Mouse (Mus musculus) CH12.LX (cell line): Measurements from ENCODE around the gene Btf3. TPM values are rescaled to one million over a fixed set of nuclear protein-coding genes. Genes with fewer than 3 reads are reported as not detected.

Experiments
- DNase-seq: peaks from one replicate; pipeline ENCODE4 v3.0.0-alpha.2; 2013; ENCODE audit errors: extremely low read depth
- H3K27ac ChIP-seq: 2 replicates; pipeline ENCODE4 v1.5.1; 2012; ENCODE audit warnings: low read depth, mild to moderate bottlenecking, control low read depth, moderate library complexity; ENCODE audit not compliant: insufficient read depth
- H3K27me3 ChIP-seq: replicated peaks from 2 replicates; pipeline ENCODE3; 2012; ENCODE audit warnings: inconsistent platforms
- H3K36me3 ChIP-seq, 2 experiments: replicated peaks in 1 of 2; 2 replicates each; pipeline versions ENCODE3 to v1.6.1; 2012; ENCODE audit warnings: inconsistent platforms in 1 of 2, low read length in 1 of 2, mild to moderate bottlenecking in 1 of 2, mixed read lengths in 1 of 2, moderate library complexity in 1 of 2; ENCODE audit not compliant: control insufficient read depth in 1 of 2, insufficient read depth in 1 of 2
- H3K4me1 ChIP-seq, 2 experiments: 2 replicates each; pipeline ENCODE4 v1.6.1; 2012; ENCODE audit warnings: inconsistent platforms in 1 of 2, moderate library complexity in 1 of 2; ENCODE audit not compliant: insufficient read depth in 2 of 2, control insufficient read depth in 1 of 2
- H3K4me2 ChIP-seq: 2 replicates; pipeline ENCODE4 v1.6.1; 2012; ENCODE audit warnings: low read depth, mild to moderate bottlenecking, control low read depth; ENCODE audit not compliant: poor library complexity, insufficient read depth, severe bottlenecking
- H3K4me3 ChIP-seq, 3 experiments: fragments of 150-350 bp in 1 of 3; sonication (generic) in 1 of 3; replicated peaks in 1 of 3; 2 replicates each; pipeline versions ENCODE3 to v1.5.1; 2011 to 2012; ENCODE audit warnings: low read depth in 2 of 3, low read length in 2 of 3, mild to moderate bottlenecking in 2 of 3, moderate library complexity in 2 of 3, control low read depth in 1 of 3, improper control_type of control experiment in 1 of 3, inconsistent platforms in 1 of 3, mixed read lengths in 1 of 3; ENCODE audit not compliant: poor library complexity in 1 of 3
- H3K79me2 ChIP-seq: replicated peaks from 2 replicates; pipeline ENCODE4 v1.6.1; 2012; ENCODE audit warnings: mild to moderate bottlenecking, moderate library complexity; ENCODE audit not compliant: control insufficient read depth, poor library complexity, insufficient read depth, severe bottlenecking; ENCODE audit errors: extremely low read depth
- H3K9ac ChIP-seq: 2 replicates; pipeline ENCODE4 v1.6.1; 2012; ENCODE audit warnings: low read depth, mild to moderate bottlenecking, control low read depth, moderate library complexity; ENCODE audit not compliant: insufficient read depth
- H3K9me3 ChIP-seq: replicated peaks from 2 replicates; pipeline ENCODE3; 2012; ENCODE audit warnings: low read length, inconsistent platforms, mixed read lengths
- CHD2 ChIP-seq: IDR thresholded peaks from 2 replicates; pipeline ENCODE4 v1.6.1; 2011; ENCODE audit warnings: low read length, improper control_type of control experiment
- E2F4 ChIP-seq: IDR thresholded peaks from 2 replicates; pipeline ENCODE4 v1.6.1; 2011; ENCODE audit warnings: low read depth, low read length, improper control_type of control experiment; ENCODE audit not compliant: insufficient replicate concordance
- ELF1 ChIP-seq: IDR thresholded peaks from 2 replicates; pipeline ENCODE4 v1.6.1; 2014; ENCODE audit warnings: low read depth, mild to moderate bottlenecking, inconsistent platforms, low read length, improper control_type of control experiment
- EP300 ChIP-seq: IDR thresholded peaks from 2 replicates; pipeline ENCODE4 v1.6.1; 2011; ENCODE audit warnings: low read length, improper control_type of control experiment
- ETS1 ChIP-seq: conservative IDR thresholded peaks from 2 replicates; pipeline ENCODE4 v1.6.1; 2012; ENCODE audit warnings: low read depth, mild to moderate bottlenecking, inconsistent platforms, low read length, improper control_type of control experiment, moderate library complexity
- IRF4 ChIP-seq: IDR thresholded peaks from 2 replicates; pipeline ENCODE4 v1.6.1; 2014; ENCODE audit warnings: low read depth, mild to moderate bottlenecking, inconsistent platforms, low read length, improper control_type of control experiment
- JUND ChIP-seq: conservative IDR thresholded peaks from 2 replicates; pipeline ENCODE4 v1.6.1; 2011; ENCODE audit warnings: low read depth, low read length, improper control_type of control experiment
- KAT2A ChIP-seq: IDR thresholded peaks from 2 replicates; pipeline ENCODE4 v1.6.1; 2012; ENCODE audit warnings: low read length, improper control_type of control experiment, inconsistent platforms; ENCODE audit not compliant: insufficient replicate concordance
- MAFK ChIP-seq: IDR thresholded peaks from 2 replicates; pipeline ENCODE4 v1.6.1; 2011; ENCODE audit warnings: low read length, improper control_type of control experiment; ENCODE audit not compliant: insufficient replicate concordance
- MAX ChIP-seq: IDR thresholded peaks from 2 replicates; pipeline ENCODE4 v1.6.1; 2011; ENCODE audit warnings: low read length, improper control_type of control experiment
- MAZ ChIP-seq: IDR thresholded peaks from 2 replicates; pipeline ENCODE4 v1.6.1; 2012; ENCODE audit warnings: low read depth, mild to moderate bottlenecking, inconsistent platforms, low read length, improper control_type of control experiment, moderate library complexity
- MYC ChIP-seq: IDR thresholded peaks from 2 replicates; pipeline ENCODE4 v1.6.1; 2011; ENCODE audit warnings: low read depth, mild to moderate bottlenecking, improper control_type of control experiment, low read length
- SMC3 ChIP-seq: IDR thresholded peaks from 2 replicates; pipeline ENCODE4 v1.6.1; 2011; ENCODE audit warnings: low read depth, low read length, improper control_type of control experiment
- UBTF ChIP-seq: IDR thresholded peaks from 2 replicates; pipeline ENCODE4 v1.6.1; 2012; ENCODE audit warnings: low read depth, mild to moderate bottlenecking, inconsistent platforms, low read length, improper control_type of control experiment, moderate library complexity
- USF2 ChIP-seq: conservative IDR thresholded peaks from 2 replicates; pipeline ENCODE4 v1.6.1; 2011; ENCODE audit warnings: low read depth, low read length, improper control_type of control experiment
- dilution Hi-C: fragments of 300-500 bp; cut with MboI; formaldehyde crosslinking; loops from 2 replicates; pipeline ENCODE4 v1.14.3; 2020; ENCODE audit warnings: low sequenced_read_pairs; ENCODE audit not compliant: extremely low pct_unique_long_range_greater_than_20kb, extremely low pct_ligation_motif_present
- in situ Hi-C: fragments of 300-500 bp; cut with MboI; formaldehyde crosslinking; loops from 3 replicates; pipeline ENCODE4 v1.14.3; 2019; ENCODE audit warnings: low sequenced_read_pairs, low pct_ligation_motif_present, low pct_unique_long_range_greater_than_20kb, mixed read lengths
- polyA plus RNA-seq: library from polyadenylated mRNA; unstranded; fragments of >175 nt; gene quantifications from 2 replicates; pipeline ENCODE4 v1.2.1, GENCODE M21; 2012; ENCODE audit warnings: low read depth; ENCODE audit not compliant: insufficient read length
- total RNA-seq, 2 experiments: library from RNA; depleted of rRNA; stranded (reverse); fragments of 300-350 nt in 1 of 2; fragments of >200 nt in 1 of 2; gene quantifications; 2 replicates each; pipeline ENCODE4 v1.2.3; 2012 to 2014

The Btf3 gene
- total and polyA plus RNA-seq, 3 experiments, result 1,038 to 1,568 (median 1,367) TPM

GRCm38 (mm10) chr13:98354871-98355558 lies 38.2 kb upstream of the Btf3 start:
- Histone ChIP-seq H3K4me1 (peaks cover 4% of the 10 kb centered on the region in 2 experiments), H3K4me2 (no peak overlapping the region), H3K27me3 (no peaks in the 10 kb centered on the region), H3K4me3 (no peak overlapping the region), H3K79me2 (no peaks in the 10 kb centered on the region), H3K27ac (no peak overlapping the region), H3K9me3 (peaks cover 16% of the 10 kb centered on the region), H3K9ac (no peak overlapping the region), H3K36me3 (no peaks in the 10 kb centered on the region)
- dilution Hi-C loops (no loop called here), in situ Hi-C loops (no loop called here)
- DNase-seq, result no peak
- TF ChIP-seq JUND (no peak), E2F4 (no peak), UBTF (no peak), EP300 (no peak), MAFK (no peak), CHD2 (no peak), KAT2A (no peak), MAZ (no peak), ELF1 (no peak), ETS1 (no peak)

- DNase-seq, result no peak
- TF ChIP-seq USF2, result no peak
- Histone ChIP-seq H3K9me3 (peaks cover 16% of the 10 kb centered on the region), H3K36me3 (no peaks in the 10 kb centered on the region), H3K79me2 (no peaks in the 10 kb centered on the region), H3K9ac (no peak within 1 kb of the TSS), H3K4me3 (no peak within 1 kb of the TSS), H3K27ac (no peak within 1 kb of the TSS), H3K4me1 (peaks cover 4 to 12% of the 10 kb centered on the region in 2 experiments), H3K4me2 (no peak within 1 kb of the TSS), H3K27me3 (no peaks in the 10 kb centered on the region)
- dilution Hi-C loops (no loop called here), in situ Hi-C loops (no loop called here)
These were observed 37.4 kb upstream of the Btf3 start, which contains the start of gene Foxd1 for GRCm38 (mm10) chr13:98354090-98354801. Gene Foxd1 (plus strand): TSS chr13:98354242.

- Histone ChIP-seq H3K79me2 (no peaks in the 10 kb centered on the region), H3K4me1 (peaks cover 6 to 17% of the 10 kb centered on the region in 2 experiments), H3K4me3 (no peak overlapping the region), H3K4me2 (no peak overlapping the region), H3K27me3 (no peaks in the 10 kb centered on the region), H3K9me3 (peaks cover 16% of the 10 kb centered on the region), H3K9ac (no peak overlapping the region), H3K36me3 (no peaks in the 10 kb centered on the region), H3K27ac (no peak overlapping the region)
- in situ Hi-C loops, result no loop called here
- DNase-seq, result no peak
- dilution Hi-C loops, result no loop called here
- TF ChIP-seq IRF4 (no peak), SMC3 (no peak), MAX (no peak), MYC (no peak), ELF1 (no peak)
These were observed 36.9 kb upstream of the Btf3 start for GRCm38 (mm10) chr13:98353709-98354089.
